Comparison of ENCODE assay signal across 31 mouse cellular contexts in genomic region chr2:61182424-61182979, GRCm38 (mm10).
A peak's percentile ranks its signal among the peaks of the same experiment; 100 is the strongest.
DNase-seq lines count a peak whose midpoint lies in the region; ATAC-seq and TF ChIP-seq lines count a peak whose summit lies in the region.
"Had no signal": no experiment of that assay in that cellular context is flagged by ENCODE, and none has a peak within 500 bp of the region (broad histone marks: within the 10 kb centered on the region; RNA-seq: fewer than 3 reads in every experiment).

No protein-coding gene starts in this region.

- no peak overlapping the region for H3K27ac ChIP-seq in kidney, embryonic 16.5 days (ENCODE audit: low read length)
- H3K27ac ChIP-seq in lung, embryonic 16.5 days (ENCODE audit: low read length), result peak overlapping the region; percentile 6; the same call in 1 of the 2 replicates
- H3K27ac ChIP-seq: embryonic facial prominence, embryonic 10.5 days; embryonic facial prominence, embryonic 15.5 days; forebrain, embryonic 13.5 days; heart, embryonic 10.5 days; heart, embryonic 15.5 days; hindbrain, postnatal 0 days; intestine, embryonic 15.5 days; layer of hippocampus, adult 2 months; left cerebral cortex, adult 2 months; limb, embryonic 12.5 days; liver, embryonic 15.5 days; macrophage; neural tube, embryonic 12.5 days had no signal

- WGBS in kidney, embryonic 16.5 days, result 52% methylated on average over 8 of the region's 8 CpGs
- 37% methylated on average over 8 of the region's 8 CpGs for WGBS in lung, embryonic 16.5 days

- H3K36me3 ChIP-seq in kidney, embryonic 16.5 days (ENCODE audit: insufficient read depth, low read length), result no peaks in the 10 kb centered on the region
- H3K36me3 ChIP-seq in lung, embryonic 16.5 days (ENCODE audit: control insufficient read depth, insufficient read depth, low read length), result no peaks in the 10 kb centered on the region
- H3K36me3 ChIP-seq: embryonic facial prominence, embryonic 10.5 days; embryonic facial prominence, embryonic 15.5 days; heart, embryonic 10.5 days; heart, embryonic 15.5 days; intestine, embryonic 15.5 days; limb, embryonic 12.5 days; liver, embryonic 15.5 days; neural tube, embryonic 12.5 days had no signal

- ATAC-seq in kidney, embryonic 16.5 days (ENCODE audit: low FRiP score, low TSS enrichment), result peak; percentile 23; the same call in 1 of the 2 replicates
- peak; percentile 95 for ATAC-seq in lung, embryonic 16.5 days (ENCODE audit: low read depth)
- ATAC-seq: CD4-positive, CD25-positive, alpha-beta regulatory T cell, adult 4 months; forebrain, embryonic 13.5 days; hindbrain, postnatal 0 days; intestine, embryonic 15.5 days; midbrain, embryonic 16.5 days had no signal

- H3K4me2 ChIP-seq in kidney, embryonic 16.5 days (replicated peaks; ENCODE audit: low read depth, low read length), result no peak overlapping the region
- no peak overlapping the region for H3K4me2 ChIP-seq in lung, embryonic 16.5 days (ENCODE audit: low read depth, low read length)
- H3K4me2 ChIP-seq: embryonic facial prominence, embryonic 15.5 days; forebrain, embryonic 13.5 days; heart, embryonic 15.5 days; intestine, embryonic 15.5 days; limb, embryonic 12.5 days; liver, embryonic 15.5 days; neural tube, embryonic 12.5 days had no signal

- no peak overlapping the region for H3K9ac ChIP-seq in kidney, embryonic 16.5 days (replicated peaks; ENCODE audit: low read length)
- H3K9ac ChIP-seq in lung, embryonic 16.5 days (ENCODE audit: low read length), result no peak overlapping the region
- H3K9ac ChIP-seq: embryonic facial prominence, embryonic 15.5 days; forebrain, embryonic 13.5 days; heart, embryonic 15.5 days; intestine, embryonic 15.5 days; limb, embryonic 12.5 days; liver, embryonic 15.5 days; neural tube, embryonic 12.5 days had no signal

- TF ChIP-seq POLR2A in brain, embryonic 14.5 days (IDR thresholded peaks at IDR 0.05; ENCODE audit: borderline replicate concordance, extremely low read depth, insufficient read depth, insufficient read length, poor library complexity, severe bottlenecking), result no peak

- no peak for DNase-seq in kidney, postnatal 25 days
- no peak for DNase-seq in lung, adult 18-20 months
- peak; percentile 43 for DNase-seq in NIH3T3 (ENCODE audit: low read depth)
- peak; percentile 33 for DNase-seq in brain, embryonic 14.5 days (ENCODE audit: low read depth)
- no peak for DNase-seq in adrenal gland, postnatal 14 days
- DNase-seq: adrenal gland, adult 2 months; cerebellum, adult 8-10 months; cerebellum, postnatal 25 days; gastrocnemius, postnatal 25 days; right cerebral cortex, adult 18-20 months; spleen, adult 18-20 months; thymus, adult 2 months; thymus, postnatal 4 days had no signal

- H3K4me3 ChIP-seq in kidney, embryonic 16.5 days (ENCODE audit: low read length), result no peak overlapping the region
- H3K4me3 ChIP-seq in lung, embryonic 16.5 days (ENCODE audit: low read length), result no peak overlapping the region
- H3K4me3 ChIP-seq: embryonic facial prominence, embryonic 10.5 days; embryonic facial prominence, embryonic 15.5 days; forebrain, embryonic 13.5 days; heart, embryonic 10.5 days; heart, embryonic 15.5 days; intestine, embryonic 15.5 days; layer of hippocampus, adult 2 months; left cerebral cortex, adult 2 months; limb, embryonic 12.5 days; liver, embryonic 15.5 days; myocyte; neural tube, embryonic 12.5 days had no signal

- no peaks in the 10 kb centered on the region for H3K9me3 ChIP-seq in kidney, embryonic 16.5 days (ENCODE audit: low read length)
- no peaks in the 10 kb centered on the region for H3K9me3 ChIP-seq in lung, embryonic 16.5 days (ENCODE audit: control insufficient read depth, low read length)
- H3K9me3 ChIP-seq: embryonic facial prominence, embryonic 10.5 days; embryonic facial prominence, embryonic 15.5 days; forebrain, embryonic 13.5 days; heart, embryonic 10.5 days; heart, embryonic 15.5 days; intestine, embryonic 15.5 days; limb, embryonic 12.5 days; liver, embryonic 15.5 days; neural tube, embryonic 12.5 days had no signal

- no peaks in the 10 kb centered on the region for H3K4me1 ChIP-seq in kidney, embryonic 16.5 days (ENCODE audit: insufficient read depth, low read length)
- peaks cover 7% of the 10 kb centered on the region for H3K4me1 ChIP-seq in lung, embryonic 16.5 days (replicated peaks; ENCODE audit: control insufficient read depth, insufficient read depth, low read length)
- H3K4me1 ChIP-seq: embryonic facial prominence, embryonic 15.5 days; forebrain, embryonic 13.5 days; heart, embryonic 10.5 days; heart, embryonic 15.5 days; intestine, embryonic 15.5 days; limb, embryonic 12.5 days; liver, embryonic 15.5 days; neural tube, embryonic 12.5 days had no signal

- no peak for TF ChIP-seq CTCF in brain, embryonic 14.5 days (IDR thresholded peaks at IDR 0.05; ENCODE audit: borderline replicate concordance, extremely low read depth, insufficient read depth, insufficient read length)

- H3K27me3 ChIP-seq in kidney, embryonic 16.5 days (ENCODE audit: insufficient read depth, low read length), result no peaks in the 10 kb centered on the region
- H3K27me3 ChIP-seq in lung, embryonic 16.5 days (ENCODE audit: control insufficient read depth, insufficient read depth, low read depth, low read length), result no peaks in the 10 kb centered on the region
- H3K27me3 ChIP-seq: embryonic facial prominence, embryonic 15.5 days; forebrain, embryonic 13.5 days; heart, embryonic 15.5 days; intestine, embryonic 15.5 days; limb, embryonic 12.5 days; liver, embryonic 15.5 days; neural tube, embryonic 12.5 days had no signal

Comparison
In these comparisons a context has a peak if more than half of its experiments do, and no peak if none do; other contexts are left out.
1. DNase-seq: peak in NIH3T3 (single experiment) and brain, embryonic 14.5 days (single experiment); none in kidney, postnatal 25 days (0 of 2), lung, adult 18-20 months (0 of 2) and adrenal gland, postnatal 14 days (single experiment).